Mouse (Mus musculus) stomach, postnatal 0 days (tissue): Measurements from ENCODE around the gene Rdh9.

Source experiments
- CTCF ChIP-seq: IDR thresholded peaks from 2 replicates; pipeline ENCODE4 v1.5.1; 2016; ENCODE audit warnings: antibody characterized with exemption, low read depth, mild to moderate bottlenecking, moderate library complexity
- EP300 ChIP-seq: optimal IDR thresholded peaks from 2 replicates; pipeline ENCODE3; 2016; ENCODE audit warnings: antibody characterized with exemption

DNA sequence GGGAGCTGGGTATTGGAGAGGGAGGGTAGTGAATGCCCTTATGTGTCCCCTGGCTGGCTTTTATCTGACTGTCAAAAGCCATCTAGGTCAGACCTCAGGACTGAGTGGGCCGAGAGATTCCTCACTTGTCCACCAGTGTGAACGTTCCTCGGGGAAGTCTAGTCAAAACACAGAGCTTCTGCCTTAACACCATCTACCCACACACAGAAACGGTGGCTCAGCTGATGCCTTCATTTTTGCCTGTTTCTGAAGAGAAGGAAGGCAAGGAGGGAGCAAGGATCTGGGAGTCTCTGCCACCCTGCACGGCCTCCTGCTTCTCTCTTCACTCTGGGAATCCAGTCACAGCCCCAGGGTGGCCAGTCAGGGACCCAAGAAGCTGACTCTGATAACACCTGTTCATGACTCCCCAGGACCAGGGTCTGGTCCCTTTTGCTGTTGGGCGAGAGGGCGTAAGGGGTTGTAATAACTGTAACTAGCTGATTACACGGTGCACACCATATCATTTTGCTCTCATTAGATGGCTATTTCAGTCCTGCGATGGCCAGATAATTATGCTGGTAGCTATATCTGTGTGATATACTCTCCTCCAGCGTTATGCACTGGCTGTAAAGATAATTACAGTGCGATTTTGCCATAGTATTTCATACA, 45.8 kb upstream of the Rdh9 start:
- TF ChIP-seq EP300 (no peak), CTCF (no peak)
